Mouse (Mus musculus) liver, postnatal 0 days (tissue): ENCODE results near the gene Pigq. TPM values are rescaled to one million over a fixed set of nuclear protein-coding genes. Genes with fewer than 3 reads are reported as not detected.

Experiments used
- ATAC-seq: fragments of 200-750 bp; cut with Nextera tagmentation; 2 replicates; pipeline ENCODE4 v1.8.0; 2017; ENCODE audit warnings: mild to moderate bottlenecking, moderate library complexity
- DNase-seq: peaks from one replicate; pipeline ENCODE4 v3.0.0-alpha.2; 2016
- H3K27ac ChIP-seq: fragments of 300-500 bp; sonication (generic); 2 replicates; pipeline ENCODE4 v1.5.1; 2014; ENCODE audit warnings: antibody characterized with exemption, moderate library complexity, mild to moderate bottlenecking, low read depth
- H3K27me3 ChIP-seq: fragments of 300-500 bp; sonication (generic); 2 replicates; pipeline ENCODE4 v1.6.1; 2014; ENCODE audit warnings: low read length, control low read depth, mixed read lengths; ENCODE audit not compliant: insufficient read depth
- H3K36me3 ChIP-seq: fragments of 300-500 bp; sonication (generic); replicated peaks from 2 replicates; pipeline ENCODE4 v1.6.1; 2014; ENCODE audit warnings: mild to moderate bottlenecking, control low read depth, low read length, moderate library complexity, mixed read lengths; ENCODE audit not compliant: insufficient read depth
- H3K4me1 ChIP-seq: fragments of 300-500 bp; sonication (generic); 2 replicates; pipeline ENCODE4 v1.6.1; 2014; ENCODE audit warnings: antibody characterized with exemption, mild to moderate bottlenecking, control low read depth; ENCODE audit not compliant: insufficient read depth
- H3K4me2 ChIP-seq: fragments of 300-500 bp; sonication (generic); 2 replicates; pipeline ENCODE4 v1.6.1; 2014; ENCODE audit warnings: low read depth, mild to moderate bottlenecking, low read length, moderate library complexity, mixed read lengths
- H3K4me3 ChIP-seq: fragments of 300-500 bp; sonication (generic); 2 replicates; pipeline ENCODE4 v1.5.1; 2014; ENCODE audit warnings: low read depth, low read length
- H3K9ac ChIP-seq: fragments of 300-500 bp; sonication (generic); replicated peaks from 2 replicates; pipeline ENCODE4 v1.6.1; 2014; ENCODE audit warnings: mild to moderate bottlenecking, moderate library complexity
- H3K9me3 ChIP-seq: fragments of 300-500 bp; sonication (generic); 2 replicates; pipeline ENCODE4 v1.6.1; 2016; ENCODE audit warnings: mild to moderate bottlenecking, control low read depth, low read length, mixed read lengths
- CTCF ChIP-seq: sonication (generic); IDR thresholded peaks from 2 replicates; pipeline ENCODE4 v1.5.1; 2016; ENCODE audit warnings: antibody characterized with exemption, low read depth
- EP300 ChIP-seq: IDR thresholded peaks from 2 replicates; pipeline ENCODE4 v1.6.1; 2016; ENCODE audit warnings: antibody characterized with exemption, low read depth, mild to moderate bottlenecking
- whole genome bisulfite sequencing: fragments of 180-500 bp; shearing (Covaris S2); extraction: QIAGEN DNeasy Blood & Tissue Kit; methylation state at CpG from one replicate; pipeline ENCODE4 v1.1.7; 2014; ENCODE audit not compliant: insufficient replicate concordance; 5-methylcytosine and 5-hydroxymethylcytosine counted together
- polyA plus RNA-seq: library from polyadenylated mRNA; unstranded; fragments of >200 nt; fragmentation: Nextera tagmentation; extraction: Ambion mirVana; gene quantifications from 2 replicates; pipeline ENCODE4 v1.2.1, GENCODE M21; 2015

Pigq gene
- polyA plus RNA-seq, 1 experiment from 2014 or later: 58.7 TPM

- H3K4me2 ChIP-seq: no peak overlapping the region
- no peak for TF ChIP-seq EP300
- no peak for TF ChIP-seq CTCF
- no peak overlapping the region for H3K4me3 ChIP-seq
- no peaks in the 10 kb centered on the region for H3K9me3 ChIP-seq
- no peak for DNase-seq
- no peak overlapping the region for H3K9ac ChIP-seq
- H3K27me3 ChIP-seq: no peaks in the 10 kb centered on the region
- H3K27ac ChIP-seq: no peak overlapping the region
- 0 out of 2 replicates have a peak, but pooled peaks cover 2% of the 10 kb centered on the region for H3K4me1 ChIP-seq
- peaks cover 5% of the 10 kb centered on the region; the same call in 1 of the 2 replicates for H3K36me3 ChIP-seq
- 73% methylated on average over 12 of the region's 12 CpGs for WGBS
- no peak for ATAC-seq
Measured at GRCm38 (mm10) chr17:25895891-25896290, 48.8 kb downstream of the Pigq start.

GRCm38 (mm10) chr17:25895415-25895814, 49.3 kb downstream of the Pigq start:
- ATAC-seq (no peak), DNase-seq (no peak)
- no peaks in the 10 kb centered on the region for H3K9me3 ChIP-seq
- H3K4me2 ChIP-seq: no peak overlapping the region
- WGBS: 52% methylated on average over 2 of the region's 2 CpGs
- 0 out of 2 replicates have a peak, but pooled peaks have one; percentile 4 for TF ChIP-seq CTCF
- no peak for TF ChIP-seq EP300
- no peak overlapping the region for H3K4me3 ChIP-seq
- peaks cover 3% of the 10 kb centered on the region; the same call in 1 of the 2 replicates for H3K36me3 ChIP-seq
- H3K27me3 ChIP-seq: no peaks in the 10 kb centered on the region
- no peak overlapping the region for H3K9ac ChIP-seq
- 0 out of 2 replicates have a peak, but pooled peaks cover 2% of the 10 kb centered on the region for H3K4me1 ChIP-seq
- no peak overlapping the region for H3K27ac ChIP-seq

- ATAC-seq (peak; percentile 77), DNase-seq (peak; percentile 74)
- Histone ChIP-seq H3K36me3 (peaks cover 5% of the 10 kb centered on the region), H3K27ac (no peak overlapping the region), H3K4me2 (no peak overlapping the region), H3K27me3 (no peaks in the 10 kb centered on the region), H3K4me1 (0 out of 2 replicates have a peak, but pooled peaks cover 2% of the 10 kb centered on the region), H3K9ac (no peak overlapping the region), H3K4me3 (no peak overlapping the region), H3K9me3 (no peaks in the 10 kb centered on the region)
- TF ChIP-seq EP300: no peak
- TF ChIP-seq CTCF: peak; percentile 98
- 30% methylated on average over 2 of the region's 2 CpGs for WGBS
Measured at GRCm38 (mm10) chr17:25893975-25894617, 50.6 kb downstream of the Pigq start.

GRCm38 (mm10) chr17:25888837-25889236, 55.9 kb downstream of the Pigq start:
- H3K4me1 ChIP-seq: peaks cover 6% of the 10 kb centered on the region
- H3K9me3 ChIP-seq: no peaks in the 10 kb centered on the region
- TF ChIP-seq EP300 (no peak), CTCF (no peak)
- H3K27me3 ChIP-seq: no peaks in the 10 kb centered on the region
- no peak overlapping the region for H3K4me3 ChIP-seq
- no peak overlapping the region for H3K9ac ChIP-seq
- no peak overlapping the region for H3K27ac ChIP-seq
- WGBS: 69% methylated on average over 3 of the region's 3 CpGs
- ATAC-seq (no peak), DNase-seq (no peak)
- H3K36me3 ChIP-seq: peaks cover 19% of the 10 kb centered on the region
- H3K4me2 ChIP-seq: no peak overlapping the region

- DNase-seq (no peak), ATAC-seq (no peak)
- Histone ChIP-seq H3K4me1 (peaks cover 6% of the 10 kb centered on the region), H3K4me2 (no peak overlapping the region), H3K9me3 (no peaks in the 10 kb centered on the region), H3K4me3 (no peak overlapping the region), H3K27me3 (no peaks in the 10 kb centered on the region), H3K36me3 (peaks cover 23% of the 10 kb centered on the region), H3K9ac (no peak overlapping the region), H3K27ac (peak overlapping the region; percentile 29; the same call in 1 of the 2 replicates)
- 73% methylated on average over 10 of the region's 10 CpGs for WGBS
- TF ChIP-seq EP300 (no peak), CTCF (no peak)
Measured at GRCm38 (mm10) chr17:25887467-25887866, 57.3 kb downstream of the Pigq start.

- H3K9ac ChIP-seq: no peak overlapping the region
- no peaks in the 10 kb centered on the region for H3K9me3 ChIP-seq
- H3K4me2 ChIP-seq: no peak overlapping the region
- peaks cover 26% of the 10 kb centered on the region for H3K36me3 ChIP-seq
- no peak for TF ChIP-seq CTCF
- TF ChIP-seq EP300: peak; percentile 10; the same call in 1 of the 2 replicates
- DNase-seq (no peak), ATAC-seq (peak; percentile 78)
- H3K27ac ChIP-seq: peak overlapping the region; percentile 69
- H3K27me3 ChIP-seq: no peaks in the 10 kb centered on the region
- peaks cover 6% of the 10 kb centered on the region for H3K4me1 ChIP-seq
- H3K4me3 ChIP-seq: no peak overlapping the region
Measured at GRCm38 (mm10) chr17:25886806-25887205, 57.9 kb downstream of the Pigq start.
